Mouse (Mus musculus) cortical plate, adult 2 months (tissue): ENCODE measurements around the gene Maml3. TPM values are rescaled to one million over a fixed set of nuclear protein-coding genes. Genes with fewer than 3 reads are reported as not detected.

Experiments
- H3K27ac ChIP-seq: fragments of 200-500 bp; 2 replicates; pipeline ENCODE4 v1.5.1; 2012; ENCODE audit warnings: low read length, control low read depth, inconsistent platforms; ENCODE audit not compliant: insufficient read depth
- H3K4me1 ChIP-seq: fragments of 200-500 bp; 2 replicates; pipeline ENCODE4 v1.6.1; 2011; ENCODE audit warnings: low read length; ENCODE audit not compliant: control insufficient read depth, insufficient read depth
- H3K4me3 ChIP-seq: fragments of 200-500 bp; 2 replicates; pipeline ENCODE4 v1.5.1; 2011; ENCODE audit warnings: mild to moderate bottlenecking, low read length, control low read depth; ENCODE audit not compliant: insufficient read depth
- CTCF ChIP-seq: fragments of 200-500 bp; IDR thresholded peaks from 2 replicates; pipeline ENCODE4 v1.5.1; 2011; ENCODE audit warnings: mild to moderate bottlenecking, control low read depth, low read length; ENCODE audit not compliant: insufficient read depth; ENCODE audit errors: extremely low read depth
- POLR2A ChIP-seq: fragments of 200-500 bp; IDR thresholded peaks from 2 replicates; pipeline ENCODE4 v1.6.1; 2011; ENCODE audit warnings: mild to moderate bottlenecking, low read length, control low read depth; ENCODE audit not compliant: insufficient read depth; ENCODE audit errors: extremely low read depth
- polyA plus RNA-seq: library from polyadenylated mRNA; depleted of rRNA; stranded (reverse); fragments of >200 nt; gene quantifications from 2 replicates; pipeline ENCODE4 v1.2.3, GENCODE M21; 2012

Gene Maml3
- polyA plus RNA-seq, 1 experiment, result 2.7 TPM

DNA sequence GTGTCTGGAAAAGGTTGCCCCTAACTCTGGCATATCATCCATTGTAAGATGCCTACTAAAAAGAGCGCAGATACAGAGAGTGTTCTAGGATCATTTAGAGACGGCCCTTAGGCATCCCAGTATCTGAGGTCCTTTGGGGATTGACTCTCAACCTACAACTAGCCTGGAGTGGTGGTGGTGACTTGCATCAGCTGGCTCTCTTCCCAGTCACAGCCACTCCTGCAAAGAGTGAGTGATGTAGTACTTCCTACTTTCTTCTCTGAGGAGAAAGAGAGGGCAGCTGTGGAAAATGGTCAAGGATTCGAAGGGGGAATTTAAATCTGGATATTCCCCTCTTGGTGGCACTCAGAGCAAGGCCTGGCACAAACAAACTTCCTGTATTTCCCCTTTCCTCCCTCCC lies 385.5 kb downstream of the Maml3 start:
- Histone ChIP-seq H3K4me1 (no peaks in the 10 kb centered on the region; the same call in 1 of the 2 replicates), H3K4me3 (no peak overlapping the region), H3K27ac (no peak overlapping the region)
- TF ChIP-seq CTCF, result no peak
- no peak for TF ChIP-seq POLR2A

DNA sequence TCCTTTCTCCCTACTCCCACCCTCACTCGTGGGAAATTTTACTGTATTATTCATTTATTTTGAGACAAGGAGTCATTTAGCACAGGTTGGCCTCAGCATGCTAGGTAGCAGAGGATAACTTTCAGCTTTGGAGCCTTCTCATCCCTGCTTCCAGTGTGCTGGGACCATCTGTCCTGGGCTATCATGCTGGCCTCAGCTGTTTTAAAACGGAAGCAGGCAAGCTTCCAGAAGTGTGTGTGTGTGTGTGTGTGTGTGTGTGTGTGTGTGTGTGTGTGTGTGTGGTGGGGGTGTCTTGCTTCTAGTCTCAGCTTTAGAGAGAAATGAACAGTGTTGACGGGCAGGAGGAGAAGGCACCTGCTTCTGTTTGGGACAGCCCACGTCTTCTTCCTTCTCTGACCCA lies 387.0 kb downstream of the Maml3 start:
- H3K27ac ChIP-seq, result no peak overlapping the region
- H3K4me1 ChIP-seq, result no peaks in the 10 kb centered on the region; the same call in 1 of the 2 replicates
- no peak overlapping the region for H3K4me3 ChIP-seq
- no peak for TF ChIP-seq CTCF
- TF ChIP-seq POLR2A, result no peak

DNA sequence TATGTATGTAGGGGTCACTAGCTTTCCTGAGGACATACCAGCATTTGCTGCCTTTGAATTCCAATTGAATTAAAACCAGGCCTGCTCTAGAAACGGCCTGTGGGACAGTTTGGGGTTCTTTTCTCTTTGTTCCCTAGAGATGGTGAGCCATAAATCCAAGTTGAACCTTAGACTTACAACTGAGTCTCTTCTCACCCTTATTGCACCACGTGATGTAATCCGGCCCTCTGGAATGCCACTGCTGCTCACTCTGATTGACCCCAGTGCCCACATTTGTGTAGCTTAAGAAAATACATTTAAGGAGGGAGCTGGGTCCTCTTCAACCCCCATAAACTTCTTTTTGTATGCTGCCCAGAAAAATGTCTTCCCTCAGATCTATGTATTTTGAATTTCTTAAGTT lies 387.4 kb downstream of the Maml3 start:
- Histone ChIP-seq H3K4me3 (no peak overlapping the region), H3K4me1 (no peaks in the 10 kb centered on the region; the same call in 1 of the 2 replicates)
- TF ChIP-seq POLR2A (no peak), CTCF (no peak)

GRCm38 (mm10) chr3:51714469-51714868 lies 390.4 kb downstream of the Maml3 start:
- no peak for TF ChIP-seq CTCF
- H3K27ac ChIP-seq, result no peak overlapping the region
- no peak overlapping the region for H3K4me3 ChIP-seq
- H3K4me1 ChIP-seq, result no peaks in the 10 kb centered on the region; the same call in 1 of the 2 replicates

More for the DNA sequence above, 387.4 kb downstream of the Maml3 start:
- H3K27ac ChIP-seq, result no peak overlapping the region

- TF ChIP-seq CTCF, result no peak
- no peak for TF ChIP-seq POLR2A
- H3K4me3 ChIP-seq, result no peak overlapping the region
- no peaks in the 10 kb centered on the region; the same call in none of the 2 replicates for H3K4me1 ChIP-seq
- no peak overlapping the region for H3K27ac ChIP-seq
These were observed 391.6 kb downstream of the Maml3 start for GRCm38 (mm10) chr3:51713233-51713632.

GRCm38 (mm10) chr3:51712382-51712781 lies 392.5 kb downstream of the Maml3 start:
- no peaks in the 10 kb centered on the region; the same call in none of the 2 replicates for H3K4me1 ChIP-seq
- TF ChIP-seq CTCF (no peak), POLR2A (no peak)
- no peak overlapping the region for H3K27ac ChIP-seq
- H3K4me3 ChIP-seq, result no peak overlapping the region

- Histone ChIP-seq H3K27ac (no peak overlapping the region), H3K4me1 (no peaks in the 10 kb centered on the region; the same call in 1 of the 2 replicates), H3K4me3 (peak overlapping the region; percentile 7; the same call in 1 of the 2 replicates)
- no peak for TF ChIP-seq CTCF
- TF ChIP-seq POLR2A, result no peak
These were observed 396.0 kb downstream of the Maml3 start for GRCm38 (mm10) chr3:51708746-51709411.

DNA sequence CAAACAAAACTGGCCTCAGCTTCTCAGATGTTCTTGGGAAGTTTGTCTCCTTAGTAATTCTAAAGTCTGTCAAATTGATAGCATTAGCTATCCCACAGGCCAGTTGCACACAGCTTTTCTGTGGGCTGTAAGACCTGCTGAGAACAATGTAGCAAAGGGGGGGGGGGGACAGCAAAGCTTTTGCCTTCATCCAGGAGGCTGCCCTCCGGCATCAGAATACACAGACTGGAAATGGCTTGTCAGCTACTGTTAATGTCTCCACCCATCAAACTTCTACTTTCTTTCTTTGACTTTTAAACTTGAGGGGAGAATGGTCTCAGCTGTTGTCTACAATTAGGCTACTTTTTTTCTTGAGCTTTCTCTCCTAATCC lies 396.5 kb downstream of the Maml3 start:
- no peak for TF ChIP-seq CTCF
- no peak for TF ChIP-seq POLR2A
- no peak overlapping the region; the same call in 1 of the 2 replicates for H3K4me3 ChIP-seq
- no peaks in the 10 kb centered on the region; the same call in 1 of the 2 replicates for H3K4me1 ChIP-seq
- no peak overlapping the region for H3K27ac ChIP-seq

GRCm38 (mm10) chr3:51705220-51705619 lies 399.7 kb downstream of the Maml3 start:
- H3K4me3 ChIP-seq, result no peak overlapping the region
- TF ChIP-seq POLR2A (no peak), CTCF (peak; percentile 41)
- H3K27ac ChIP-seq, result no peak overlapping the region
- H3K4me1 ChIP-seq, result no peaks in the 10 kb centered on the region; the same call in 1 of the 2 replicates

GRCm38 (mm10) chr3:51703478-51703877 lies 401.4 kb downstream of the Maml3 start:
- no peak overlapping the region for H3K27ac ChIP-seq
- TF ChIP-seq POLR2A, result no peak
- TF ChIP-seq CTCF, result no peak
- H3K4me1 ChIP-seq, result no peaks in the 10 kb centered on the region
- no peak overlapping the region for H3K4me3 ChIP-seq

DNA sequence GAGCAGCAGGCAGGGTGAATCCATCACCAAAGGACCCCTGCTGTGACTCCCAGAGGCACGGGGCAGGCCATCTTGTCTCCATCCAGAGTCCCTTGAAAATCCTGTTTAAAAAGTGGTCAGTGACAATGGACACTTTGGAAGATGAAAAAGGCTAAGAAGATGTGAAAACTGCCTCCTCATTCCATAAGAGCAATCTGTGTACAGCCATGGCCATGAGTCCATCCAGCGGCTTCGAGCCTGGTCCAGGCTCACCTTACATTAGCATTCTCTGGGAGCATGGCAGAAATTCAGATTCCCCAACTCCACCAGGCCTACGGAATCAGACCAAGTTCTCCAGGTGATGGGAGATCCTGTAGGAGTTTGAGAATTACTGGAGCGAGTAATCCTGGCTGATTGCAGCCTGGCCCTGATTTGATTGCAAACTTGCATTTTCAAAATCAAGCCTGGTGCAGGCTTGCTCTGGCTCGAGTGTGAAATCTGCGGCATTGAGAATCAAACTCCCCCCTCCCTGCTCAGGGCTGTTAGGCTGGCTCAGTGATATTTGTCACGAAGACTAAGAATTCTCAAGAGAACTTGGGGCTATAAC lies 402.1 kb downstream of the Maml3 start:
- TF ChIP-seq CTCF (no peak), POLR2A (no peak)
- H3K27ac ChIP-seq, result no peak overlapping the region

More for the DNA sequence above, 402.1 kb downstream of the Maml3 start:
- no peaks in the 10 kb centered on the region for H3K4me1 ChIP-seq
- H3K4me3 ChIP-seq, result no peak overlapping the region
